Mouse (Mus musculus): ENCODE measurements around the gene Cnksr1. TPM values are rescaled to one million over a fixed set of nuclear protein-coding genes. Genes with fewer than 3 reads are reported as not detected.

Cnksr1 gene
- total RNA-seq, 2 experiments from 2014 or later: 44.4 to 65.0 TPM

GRCm38 (mm10) chr4:134252911-134253721, 14.9 kb upstream of the Cnksr1 start:
- DNase-seq (ENCODE audit: low spot score): no peak

- DNase-seq (ENCODE audit: low spot score): no peak
These were observed 14.1 kb upstream of the Cnksr1 start for GRCm38 (mm10) chr4:134252131-134252910.

DNA sequence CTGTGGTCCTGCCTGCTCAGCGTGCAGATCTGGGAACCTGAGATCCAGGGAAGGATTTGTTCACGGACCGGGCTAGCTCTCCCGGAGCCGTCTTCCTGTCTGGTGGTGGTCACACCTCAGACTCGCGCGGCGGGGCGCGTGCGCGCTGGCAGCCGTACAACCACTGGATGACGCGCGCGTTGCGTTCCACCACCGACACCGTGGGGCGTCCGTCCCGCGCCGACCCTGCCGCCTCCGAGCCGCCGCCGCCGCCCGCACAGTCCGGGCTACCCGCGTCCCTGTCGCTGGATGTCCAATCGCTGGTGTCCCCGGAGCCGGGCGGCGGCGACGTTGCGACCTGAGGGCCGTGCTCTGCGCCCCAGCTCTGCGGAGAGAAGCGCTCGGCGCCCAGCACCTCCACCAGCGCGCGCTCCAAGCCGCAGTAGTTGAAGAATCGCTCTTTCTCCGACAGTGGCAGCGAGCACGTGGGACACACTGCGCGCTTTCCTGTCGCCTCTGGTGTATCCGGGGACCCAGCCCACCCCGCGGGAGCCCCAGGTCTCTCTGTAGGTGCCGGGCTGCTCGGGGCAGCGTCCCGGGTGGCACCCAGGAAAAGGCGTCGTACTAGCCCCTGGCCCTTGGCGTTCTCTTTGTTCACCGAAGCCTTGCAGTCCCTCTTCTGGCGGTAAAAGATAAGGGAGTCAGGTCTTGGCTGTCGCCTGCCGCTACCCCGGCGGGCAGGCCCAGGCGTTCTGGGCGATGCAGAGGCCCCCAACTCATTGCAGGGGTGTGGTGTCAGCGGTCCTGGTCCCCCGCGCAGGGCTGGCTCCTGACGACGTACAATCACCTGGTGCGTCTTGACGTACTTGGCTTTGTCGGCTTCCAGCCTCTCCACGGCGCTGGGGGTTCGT, 13.3 kb upstream of the Cnksr1 start:
- no peak for DNase-seq (ENCODE audit: low spot score)

GRCm38 (mm10) chr4:134250930-134251240, 12.7 kb upstream of the Cnksr1 start:
- no peak for DNase-seq (ENCODE audit: low spot score)

GRCm38 (mm10) chr4:134250116-134250929, 12.1 kb upstream of the Cnksr1 start:
- DNase-seq (ENCODE audit: low spot score): no peak

DNA sequence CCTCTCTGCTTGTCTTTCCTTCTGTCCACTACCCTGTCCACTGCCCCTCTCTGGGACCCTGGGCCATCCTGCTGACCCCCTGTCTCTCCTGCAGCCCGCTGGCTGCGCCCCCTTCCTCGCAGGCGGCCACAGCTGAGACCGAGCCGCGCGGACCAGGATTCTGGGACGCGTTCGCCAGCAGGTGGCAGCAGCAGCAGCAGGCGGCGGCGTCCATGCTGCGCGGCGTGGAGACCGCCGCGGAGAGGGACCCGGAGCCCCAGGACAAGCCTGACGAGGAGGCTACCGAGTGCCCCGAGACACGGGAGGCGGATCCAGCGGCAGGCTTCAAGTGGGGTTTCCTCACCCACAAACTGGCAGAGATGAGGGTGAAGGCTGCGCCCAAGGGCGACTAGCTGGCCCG, 11.5 kb upstream of the Cnksr1 start:
- peak; percentile 65 for DNase-seq (ENCODE audit: low spot score)

GRCm38 (mm10) chr4:134246719-134247258, 8.6 kb upstream of the Cnksr1 start, which contains the start of gene Gm30191:
Gene Gm30191 (plus strand): TSS chr4:134246935.
- no peak for DNase-seq (ENCODE audit: low spot score)

- DNase-seq (ENCODE audit: low spot score): no peak
These were observed 8.1 kb upstream of the Cnksr1 start for GRCm38 (mm10) chr4:134246256-134246655.

DNA sequence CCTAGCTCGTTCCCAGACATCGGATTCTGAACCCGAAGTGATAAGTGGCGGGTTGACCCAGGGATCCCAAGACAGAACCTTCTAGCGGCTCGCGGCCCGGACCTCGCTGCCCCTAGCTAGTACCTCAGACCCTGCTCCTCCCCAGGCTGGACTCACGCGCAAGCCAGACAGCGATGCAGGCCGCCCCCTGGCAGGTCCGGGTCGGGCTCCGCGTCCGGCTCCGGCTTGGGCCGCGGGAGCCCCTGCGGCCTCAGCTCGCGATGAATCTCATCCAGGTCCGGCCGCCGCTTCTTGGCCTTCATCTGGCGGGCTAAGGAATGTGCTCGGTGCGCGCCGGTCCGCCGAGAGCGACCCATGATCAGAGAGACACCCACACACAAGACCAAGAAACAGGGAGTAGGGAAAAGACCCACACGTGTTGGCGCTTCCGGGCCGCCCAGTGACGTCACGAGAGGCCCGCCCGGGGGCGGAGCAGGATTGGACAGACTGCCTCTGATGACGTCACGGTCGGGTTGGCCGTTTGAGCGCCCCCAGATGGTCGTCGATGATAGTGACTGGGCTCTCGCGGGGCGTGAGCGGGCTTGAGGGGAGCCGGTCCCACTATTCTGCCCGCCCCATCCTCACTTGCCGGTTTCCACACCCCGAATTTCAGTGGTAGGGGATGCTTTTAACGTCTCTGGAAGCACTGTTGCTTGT, 7.1 kb upstream of the Cnksr1 start, which contains the start of gene Zfp593:
Zfp593 (minus strand) TSS at position 445 of the 696 bp plus-strand sequence.
- DNase-seq (ENCODE audit: low spot score): peak; percentile 95

DNA sequence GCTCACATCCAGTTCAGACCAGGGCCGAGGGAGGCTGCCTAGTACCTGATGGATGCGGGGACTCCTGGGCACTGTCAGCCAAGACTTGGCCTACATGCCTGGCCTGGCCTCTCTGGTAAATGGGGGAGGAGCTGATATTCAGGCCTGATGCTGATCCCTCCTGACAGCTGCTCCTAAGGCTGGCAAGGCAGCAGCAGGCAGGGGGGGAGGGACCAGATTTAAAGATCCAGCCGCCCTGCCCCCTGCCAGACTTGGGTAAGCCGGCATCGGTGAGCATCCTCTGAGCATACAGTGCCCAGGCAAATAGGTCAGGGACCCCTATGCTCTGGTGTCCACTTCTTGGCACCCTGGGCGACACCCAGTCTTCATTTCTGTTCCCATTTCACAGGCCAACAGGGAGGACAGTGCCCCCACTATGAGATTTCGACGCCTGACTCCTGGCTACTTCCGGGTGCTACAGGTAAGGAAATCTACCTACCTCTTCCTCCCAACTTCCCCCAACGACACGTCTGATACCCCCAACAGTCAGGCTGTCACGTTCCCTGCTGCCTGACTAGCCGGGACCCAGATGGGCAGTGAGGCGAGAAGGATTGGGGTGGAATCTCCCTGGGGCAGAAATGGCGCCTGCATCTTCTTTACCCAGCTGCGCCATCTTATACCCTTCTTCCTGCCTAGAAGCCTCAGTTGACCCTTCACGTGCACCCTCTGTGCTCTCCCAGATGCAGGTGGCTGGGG, 5.5 kb upstream of the Cnksr1 start, which contains the start of gene E130218I03Rik:
E130218I03Rik (plus strand) TSS at position 147 of the 735 bp plus-strand sequence.
- no peak for DNase-seq (ENCODE audit: low spot score)

DNA sequence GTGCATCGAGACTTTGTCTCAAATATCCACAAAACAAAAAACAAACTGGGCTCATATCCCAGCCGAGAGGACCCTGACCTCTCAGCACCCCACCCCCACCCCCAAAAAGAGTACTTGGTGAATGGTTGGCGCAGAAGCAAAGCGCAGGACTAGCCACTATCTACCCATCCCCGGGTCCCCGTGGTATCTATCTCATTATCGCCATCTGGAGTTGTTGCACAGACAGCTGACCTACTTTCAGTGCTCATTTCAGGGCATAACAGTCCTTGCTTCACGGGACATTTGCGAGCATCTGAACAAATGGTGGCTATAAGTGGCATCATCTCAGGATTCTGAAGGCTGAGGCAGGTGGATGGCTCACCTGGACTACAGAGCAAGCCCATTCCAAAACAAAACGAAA, 487 bp upstream of the Cnksr1 start:
- DNase-seq (ENCODE audit: low spot score): no peak

GRCm38 (mm10) chr4:134237582-134238278, 469 bp downstream of the Cnksr1 start:
- peak; percentile 75 for DNase-seq (ENCODE audit: low spot score)

- peak; percentile 85 for DNase-seq (ENCODE audit: low spot score)
These were observed 3.3 kb downstream of the Cnksr1 start for GRCm38 (mm10) chr4:134234876-134235275.

- DNase-seq (ENCODE audit: low spot score): no peak
These were observed 7.8 kb downstream of the Cnksr1 start for GRCm38 (mm10) chr4:134230431-134230830.

DNA sequence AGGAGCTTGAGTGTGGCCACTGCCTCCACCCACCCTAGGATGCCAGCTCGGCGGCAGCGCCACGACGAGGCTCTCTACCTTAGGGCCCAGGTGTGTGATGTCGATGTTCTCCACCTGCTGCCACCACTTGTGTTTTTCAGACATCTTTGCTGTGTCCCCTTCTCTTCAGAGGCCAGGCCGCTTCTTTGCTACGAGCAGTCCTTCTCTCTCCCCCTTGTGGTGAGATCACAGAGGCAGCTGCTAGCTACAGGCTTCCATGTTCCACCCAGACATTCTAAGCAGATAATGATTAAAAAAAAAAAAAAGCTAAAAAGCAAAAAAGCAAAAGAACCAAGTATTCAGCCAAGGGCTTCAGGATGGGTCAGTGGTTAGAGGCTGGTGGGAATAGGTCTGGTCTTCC, 11.0 kb downstream of the Cnksr1 start, which contains the start of gene Catsper4:
Catsper4 (minus strand) TSS at position 190 of the 400 bp plus-strand sequence.
- DNase-seq (ENCODE audit: low spot score): no peak

DNA sequence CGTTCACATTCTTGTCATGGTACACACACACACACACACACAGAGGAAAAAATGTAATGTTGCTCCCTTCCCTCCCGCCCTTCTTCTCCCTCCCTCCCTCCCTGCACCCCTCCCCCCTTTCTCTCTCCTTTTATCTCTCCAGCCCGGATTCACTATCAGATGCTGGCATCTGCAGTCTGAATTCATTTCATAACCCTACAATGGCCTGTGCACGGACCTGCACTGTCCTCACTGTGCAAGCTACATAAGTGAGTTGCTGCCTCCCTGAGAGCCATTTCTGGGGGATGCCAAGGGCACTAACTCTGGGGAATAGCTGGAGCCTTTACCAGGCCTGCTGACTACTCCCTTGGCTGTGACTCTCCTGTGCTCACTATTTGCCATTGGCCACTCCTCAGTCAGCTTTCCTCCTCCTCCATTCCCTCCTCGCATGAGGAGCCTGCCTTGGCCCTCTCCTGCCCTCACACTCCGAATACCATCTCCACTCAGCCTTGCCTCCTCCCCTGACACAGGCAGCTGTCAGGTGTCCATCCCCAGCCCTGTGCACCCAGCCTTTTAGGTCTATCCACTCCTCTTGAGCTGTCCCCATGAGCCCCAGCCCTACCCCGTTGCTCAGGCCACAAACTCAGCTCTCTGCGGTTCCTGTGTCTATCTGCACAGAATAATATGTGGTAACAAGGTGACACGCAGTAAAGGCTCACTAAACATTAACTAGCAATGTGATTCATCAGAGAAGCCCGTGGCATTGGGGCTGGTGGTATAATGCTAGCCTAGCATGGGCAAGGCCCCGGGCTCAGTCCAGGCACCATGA, 15.2 kb downstream of the Cnksr1 start:
- DNase-seq (ENCODE audit: low spot score): no peak

DNA sequence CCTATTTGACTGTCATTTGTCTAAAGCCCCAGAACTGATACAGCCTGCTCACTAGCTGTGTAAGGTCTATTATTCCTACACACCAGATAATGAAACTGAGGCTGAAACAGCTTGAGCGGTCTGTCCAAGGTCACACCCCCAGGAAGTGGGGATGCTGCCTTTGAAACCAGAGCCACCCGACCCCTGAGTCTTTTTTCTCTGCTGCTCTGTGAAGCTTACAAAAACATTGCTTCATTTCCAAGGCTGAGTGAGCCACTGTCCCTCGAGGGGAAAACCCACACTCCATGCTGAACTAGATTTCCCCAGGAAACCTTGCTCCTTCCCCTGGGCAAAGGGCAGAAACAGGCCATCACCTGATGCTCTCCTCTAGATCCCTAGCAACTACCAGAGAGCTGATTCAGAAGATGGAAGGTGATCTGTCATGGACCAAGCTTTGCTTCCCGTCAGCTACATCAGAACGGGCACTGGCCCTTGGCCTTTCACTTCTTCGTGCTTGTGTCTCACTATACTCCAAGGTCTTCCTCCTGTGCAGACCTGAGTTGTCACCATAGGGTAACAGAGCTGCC, 31.6 kb downstream of the Cnksr1 start:
- no peak for DNase-seq (ENCODE audit: low spot score)

All from gastrocnemius, adult 18-20 months (tissue).